ENCODE assay signal across 28 mouse cellular contexts in genomic region chr16:55492111-55492510, GRCm38 (mm10).
DNase-seq lines count a peak whose midpoint lies in the region; ATAC-seq and TF ChIP-seq lines count a peak whose summit lies in the region.
"Had no signal": no experiment of that assay in that cellular context is flagged by ENCODE, and none has a peak within 500 bp of the region (broad histone marks: within the 10 kb centered on the region; RNA-seq: fewer than 3 reads in every experiment).

No protein-coding gene starts in this region.

- DNase-seq in adrenal gland, adult 2 months: peak; percentile 33
- DNase-seq in adrenal gland, adult 8-10 months: no peak
- peak; percentile 76 for DNase-seq in kidney, adult 2 months
- DNase-seq in kidney, adult 9 months: peak; percentile 75
- DNase-seq in hindbrain, embryonic 11.5 days (ENCODE audit: low spot score): no peak
- no peak for DNase-seq in right cerebral cortex, postnatal 25 days
- DNase-seq: cerebellum, adult 2 months; cerebellum, postnatal 25 days; forebrain, postnatal 0 days; heart, postnatal 10 days; left cerebral cortex, postnatal 4 days; liver, postnatal 0 days; midbrain, embryonic 14.5 days; spleen, adult 18-20 months; thymus, postnatal 14 days had no signal

- 30% methylated on average over 4 of the region's 4 CpGs for WGBS in kidney, adult 2 months
- WGBS in kidney, embryonic 16.5 days: 74% methylated on average over 4 of the region's 4 CpGs
- 84% methylated on average over 4 of the region's 4 CpGs for WGBS in hindbrain, embryonic 11.5 days

- H3K4me3 ChIP-seq in kidney, adult 2 months (ENCODE audit: insufficient read depth, low read depth, low read length): no peak overlapping the region
- H3K4me3 ChIP-seq in kidney, embryonic 16.5 days (ENCODE audit: low read length): no peak overlapping the region
- H3K4me3 ChIP-seq in hindbrain, embryonic 11.5 days (ENCODE audit: low read depth, low read length): no peak overlapping the region
- H3K4me3 ChIP-seq: embryonic facial prominence, embryonic 10.5 days; embryonic facial prominence, embryonic 15.5 days; forebrain, embryonic 12.5 days; heart, embryonic 13.5 days; hindbrain, embryonic 15.5 days; liver, embryonic 12.5 days; neural tube, embryonic 15.5 days had no signal

- no peak overlapping the region for H3K9ac ChIP-seq in kidney, embryonic 16.5 days (replicated peaks; ENCODE audit: low read length)
- no peak overlapping the region for H3K9ac ChIP-seq in hindbrain, embryonic 11.5 days (ENCODE audit: low read depth, low read length)
- H3K9ac ChIP-seq: embryonic facial prominence, embryonic 15.5 days; forebrain, embryonic 12.5 days; forebrain, postnatal 0 days; heart, embryonic 13.5 days; hindbrain, embryonic 15.5 days; liver, embryonic 12.5 days; liver, postnatal 0 days; neural tube, embryonic 15.5 days had no signal

- no peak for ATAC-seq in kidney, embryonic 16.5 days (ENCODE audit: low FRiP score, low TSS enrichment)
- no peak for ATAC-seq in hindbrain, embryonic 11.5 days (ENCODE audit: low FRiP score)
- ATAC-seq: forebrain, postnatal 0 days; inflammation-experienced regulatory T-cells, adult 6 months; liver, embryonic 12.5 days; liver, postnatal 0 days; Patski had no signal

- no peak for TF ChIP-seq CTCF in kidney, adult 2 months (conservative IDR thresholded peaks at IDR 0.05; ENCODE audit: insufficient read depth, insufficient read length, low read depth, low read length)

- peaks cover 4% of the 10 kb centered on the region; the same call in 1 of the 2 replicates for H3K9me3 ChIP-seq in kidney, embryonic 16.5 days (ENCODE audit: low read length)
- H3K9me3 ChIP-seq in hindbrain, embryonic 11.5 days (ENCODE audit: control insufficient read depth, low read length): no peaks in the 10 kb centered on the region
- H3K9me3 ChIP-seq: embryonic facial prominence, embryonic 15.5 days; G1E; hindbrain, embryonic 15.5 days; liver, embryonic 12.5 days; neural tube, embryonic 15.5 days had no signal

- no peak for TF ChIP-seq POLR2A in kidney, adult 2 months (IDR thresholded peaks at IDR 0.05; ENCODE audit: low read depth, low read length)

- peaks cover 7% of the 10 kb centered on the region; the same call in 1 of the 2 replicates for H3K4me1 ChIP-seq in kidney, adult 2 months (ENCODE audit: control insufficient read depth, insufficient read depth, low read length)
- H3K4me1 ChIP-seq in kidney, embryonic 16.5 days (ENCODE audit: insufficient read depth, low read length): no peaks in the 10 kb centered on the region
- H3K4me1 ChIP-seq in hindbrain, embryonic 11.5 days (replicated peaks; ENCODE audit: control insufficient read depth, insufficient read depth, low read length): no peaks in the 10 kb centered on the region
- H3K4me1 ChIP-seq: embryonic facial prominence, embryonic 10.5 days; embryonic facial prominence, embryonic 15.5 days; forebrain, embryonic 12.5 days; hindbrain, embryonic 15.5 days; liver, embryonic 12.5 days; neural tube, embryonic 15.5 days had no signal

- H3K4me2 ChIP-seq in kidney, embryonic 16.5 days (replicated peaks; ENCODE audit: low read depth, low read length): no peak overlapping the region
- H3K4me2 ChIP-seq in hindbrain, embryonic 11.5 days (replicated peaks; ENCODE audit: low read depth, low read length): no peak overlapping the region
- H3K4me2 ChIP-seq: embryonic facial prominence, embryonic 15.5 days; forebrain, embryonic 12.5 days; heart, embryonic 13.5 days; hindbrain, embryonic 15.5 days; liver, embryonic 12.5 days; neural tube, embryonic 15.5 days had no signal

- no peaks in the 10 kb centered on the region for H3K36me3 ChIP-seq in kidney, adult 2 months (ENCODE audit: control insufficient read depth, insufficient read depth, low read length)
- H3K36me3 ChIP-seq in kidney, embryonic 16.5 days (ENCODE audit: insufficient read depth, low read length): no peaks in the 10 kb centered on the region
- H3K36me3 ChIP-seq in hindbrain, embryonic 11.5 days (ENCODE audit: control insufficient read depth, insufficient read depth, low read length): no peaks in the 10 kb centered on the region
- H3K36me3 ChIP-seq: embryonic facial prominence, embryonic 10.5 days; embryonic facial prominence, embryonic 15.5 days; forebrain, embryonic 12.5 days; G1E; heart, embryonic 13.5 days; hindbrain, embryonic 15.5 days; liver, embryonic 12.5 days; neural tube, embryonic 15.5 days had no signal

- no peak overlapping the region for H3K27ac ChIP-seq in kidney, adult 2 months (ENCODE audit: insufficient read depth, low read depth, low read length)
- no peak overlapping the region for H3K27ac ChIP-seq in kidney, embryonic 16.5 days (ENCODE audit: low read length)
- no peak overlapping the region for H3K27ac ChIP-seq in hindbrain, embryonic 11.5 days (ENCODE audit: low read depth, low read length)
- H3K27ac ChIP-seq: embryonic facial prominence, embryonic 10.5 days; embryonic facial prominence, embryonic 15.5 days; forebrain, embryonic 12.5 days; heart, embryonic 13.5 days; hindbrain, embryonic 15.5 days; kidney, postnatal 0 days; liver, embryonic 12.5 days; macrophage; neural tube, embryonic 15.5 days had no signal

- H3K27me3 ChIP-seq in kidney, adult 2 months (replicated peaks; ENCODE audit: control insufficient read depth, insufficient read depth, low read length): no peaks in the 10 kb centered on the region
- no peaks in the 10 kb centered on the region for H3K27me3 ChIP-seq in kidney, embryonic 16.5 days (ENCODE audit: insufficient read depth, low read length)
- H3K27me3 ChIP-seq in hindbrain, embryonic 11.5 days (ENCODE audit: control insufficient read depth, insufficient read depth, low read length): no peaks in the 10 kb centered on the region
- H3K27me3 ChIP-seq: embryonic facial prominence, embryonic 15.5 days; forebrain, embryonic 12.5 days; heart, embryonic 13.5 days; hindbrain, embryonic 15.5 days; liver, embryonic 12.5 days; neural tube, embryonic 15.5 days; Patski had no signal

Comparison
In these comparisons a context has a peak if more than half of its experiments do, and no peak if none do; other contexts are left out.
1. DNase-seq: peak in adrenal gland, adult 2 months (single experiment), kidney, adult 2 months (single experiment) and kidney, adult 9 months (single experiment); none in adrenal gland, adult 8-10 months (single experiment), hindbrain, embryonic 11.5 days (single experiment) and right cerebral cortex, postnatal 25 days (single experiment).